Mouse (Mus musculus) spleen, adult 2 months (tissue): ENCODE measurements around the gene S1pr1. TPM values are rescaled to one million over a fixed set of nuclear protein-coding genes. Genes with fewer than 3 reads are reported as not detected.
A peak's percentile ranks its signal among the peaks of the same experiment; 100 is the strongest.

Experiments
- DNase-seq, 2 experiments: peaks; one replicate each; pipeline versions ENCODE4 v3.0.0 to v3.0.0-alpha.2; 2012 to 2021; ENCODE audit warnings: low spot score in 2 of 2, low read depth in 1 of 2
- H3K27ac ChIP-seq: fragments of 200-500 bp; 2 replicates; pipeline ENCODE4 v1.5.1; 2012; ENCODE audit warnings: low read length, inconsistent platforms; ENCODE audit not compliant: insufficient read depth
- H3K27me3 ChIP-seq: fragments of 200-500 bp; 2 replicates; pipeline ENCODE4 v1.6.1; 2012; ENCODE audit warnings: mild to moderate bottlenecking, moderate library complexity, low read length, inconsistent platforms; ENCODE audit not compliant: control insufficient read depth, insufficient read depth
- H3K36me3 ChIP-seq: fragments of 200-500 bp; 2 replicates; pipeline ENCODE4 v1.6.1; 2012; ENCODE audit warnings: mild to moderate bottlenecking, low read length, inconsistent platforms; ENCODE audit not compliant: control insufficient read depth, insufficient read depth
- H3K4me1 ChIP-seq: fragments of 200-500 bp; 2 replicates; pipeline ENCODE4 v1.6.1; 2011; ENCODE audit warnings: inconsistent platforms; ENCODE audit not compliant: control insufficient read depth, insufficient read depth, insufficient read length
- H3K4me3 ChIP-seq: fragments of 200-500 bp; 2 replicates; pipeline ENCODE4 v1.5.1; 2011; ENCODE audit warnings: mild to moderate bottlenecking, inconsistent platforms; ENCODE audit not compliant: insufficient read depth, insufficient read length; ENCODE audit errors: extremely low read depth
- CTCF ChIP-seq: fragments of 200-500 bp; IDR thresholded peaks from 2 replicates; pipeline ENCODE4 v1.5.1; 2011; ENCODE audit warnings: mild to moderate bottlenecking, inconsistent platforms; ENCODE audit not compliant: insufficient read depth, insufficient read length, insufficient replicate concordance; ENCODE audit errors: extremely low read depth
- POLR2A ChIP-seq: fragments of 200-500 bp; IDR thresholded peaks from 2 replicates; pipeline ENCODE4 v1.6.1; 2011; ENCODE audit warnings: low read depth, low read length, inconsistent platforms
- WGBS: fragments of 180-500 bp; shearing (Covaris S2); methylation state at CpG from one replicate; pipeline ENCODE4 v1.1.7; 2018; 5-methylcytosine and 5-hydroxymethylcytosine counted together
- polyA plus RNA-seq: library from polyadenylated mRNA; depleted of rRNA; stranded (reverse); fragments of >200 nt; gene quantifications from 2 replicates; pipeline ENCODE4 v1.2.3, GENCODE M21; 2012

S1pr1 gene
- polyA plus RNA-seq, 1 experiment = 138 TPM

DNA sequence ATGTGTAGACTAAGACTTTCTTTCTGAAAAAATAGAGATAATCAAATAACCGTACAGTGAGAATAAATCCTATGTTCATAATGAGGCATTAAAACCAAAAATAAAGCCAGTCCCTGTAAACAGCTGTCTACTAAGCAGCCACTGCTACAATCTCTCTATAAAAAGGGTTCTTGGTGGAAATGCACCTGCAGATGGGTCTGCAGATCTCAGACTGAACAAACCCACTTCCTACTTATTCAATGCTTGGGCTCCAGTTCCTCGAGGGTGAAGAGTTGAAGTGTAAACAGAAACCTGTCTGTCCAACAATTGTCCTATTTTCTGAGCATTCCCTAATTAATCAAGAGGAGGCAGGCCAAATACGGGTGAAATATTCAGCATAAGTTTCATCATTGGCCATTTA is 20.0 kb upstream of the S1pr1 start:
- no peak for DNase-seq
- Histone ChIP-seq H3K4me1 (no peaks in the 10 kb centered on the region), H3K27me3 (no peaks in the 10 kb centered on the region), H3K27ac (no peak overlapping the region), H3K36me3 (no peaks in the 10 kb centered on the region), H3K4me3 (no peak overlapping the region)
- TF ChIP-seq CTCF (no peak), POLR2A (no peak)
- 42% methylated on average over 3 of the region's 3 CpGs for WGBS

- Histone ChIP-seq H3K27ac (0 out of 2 replicates have a peak overlapping the region, but pooled peaks have one; percentile 26), H3K4me3 (no peak overlapping the region), H3K4me1 (peaks cover 11% of the 10 kb centered on the region; the same call in 1 of the 2 replicates), H3K36me3 (no peaks in the 10 kb centered on the region), H3K27me3 (no peaks in the 10 kb centered on the region)
- TF ChIP-seq POLR2A (no peak), CTCF (no peak)
- no peak for DNase-seq
- 82% methylated on average over 7 of the region's 7 CpGs for WGBS
Observed at GRCm38 (mm10) chr3:115730336-115730735, 15.5 kb upstream of the S1pr1 start.

GRCm38 (mm10) chr3:115729187-115729586 is 14.3 kb upstream of the S1pr1 start:
- TF ChIP-seq POLR2A (no peak), CTCF (no peak)
- peak; percentile 73 to 95 for DNase-seq
- H3K4me1 ChIP-seq = peaks cover 11% of the 10 kb centered on the region; the same call in 1 of the 2 replicates
- H3K27me3 ChIP-seq = no peaks in the 10 kb centered on the region
- WGBS = 17% methylated on average over 7 of the region's 7 CpGs
- no peaks in the 10 kb centered on the region for H3K36me3 ChIP-seq
- H3K27ac ChIP-seq = peak overlapping the region; percentile 85
- H3K4me3 ChIP-seq = no peak overlapping the region

DNA sequence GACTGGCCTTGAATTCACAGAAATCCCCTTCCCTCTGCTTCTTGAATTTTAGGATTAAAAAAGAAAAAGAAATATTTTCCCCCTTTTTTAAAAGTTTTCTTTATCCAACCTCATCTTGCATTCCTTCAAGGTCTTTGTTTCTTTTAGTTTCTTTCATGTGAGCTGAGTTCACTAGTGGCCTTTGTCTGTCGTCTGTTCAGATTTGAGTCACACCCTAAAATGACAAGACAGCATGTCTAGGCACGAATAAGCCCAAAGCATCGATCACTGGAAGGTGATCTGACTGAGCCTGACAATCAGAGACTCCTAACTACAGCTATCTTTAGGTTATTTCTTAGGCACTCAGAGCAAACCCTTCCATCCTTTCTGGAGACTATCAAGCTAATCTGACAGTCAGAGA is 13.3 kb upstream of the S1pr1 start:
- no peaks in the 10 kb centered on the region for H3K36me3 ChIP-seq
- H3K27me3 ChIP-seq = no peaks in the 10 kb centered on the region
- no peak for TF ChIP-seq POLR2A
- no peak for TF ChIP-seq CTCF
- no peak overlapping the region for H3K4me3 ChIP-seq
- H3K4me1 ChIP-seq = peaks cover 11% of the 10 kb centered on the region; the same call in 1 of the 2 replicates
- 72% methylated on average over 3 of the region's 3 CpGs for WGBS
- H3K27ac ChIP-seq = no peak overlapping the region
- DNase-seq = no peak

- H3K27me3 ChIP-seq = no peaks in the 10 kb centered on the region
- no peak overlapping the region for H3K27ac ChIP-seq
- no peak for TF ChIP-seq POLR2A
- no peak for TF ChIP-seq CTCF
- DNase-seq = no peak
- no peak overlapping the region for H3K4me3 ChIP-seq
- WGBS = 85% methylated on average over 6 of the region's 6 CpGs
- H3K4me1 ChIP-seq = peaks cover 3% of the 10 kb centered on the region; the same call in 1 of the 2 replicates
- no peaks in the 10 kb centered on the region for H3K36me3 ChIP-seq
Observed at GRCm38 (mm10) chr3:115718886-115719285, 4.0 kb upstream of the S1pr1 start.

- H3K36me3 ChIP-seq = peaks cover 19% of the 10 kb centered on the region
- peaks cover 9% of the 10 kb centered on the region; the same call in 1 of the 2 replicates for H3K4me1 ChIP-seq
- H3K27ac ChIP-seq = peak overlapping the region; percentile 99
- TF ChIP-seq CTCF (no peak), POLR2A (peak; percentile 40; the same call in 1 of the 2 replicates)
- DNase-seq = peak in 1 of 2 experiments; percentile 41
- WGBS = 29% methylated on average over 3 of the region's 3 CpGs
- H3K27me3 ChIP-seq = no peaks in the 10 kb centered on the region
- H3K4me3 ChIP-seq = 0 out of 2 replicates have a peak overlapping the region, but pooled peaks have one; percentile 84
Observed at GRCm38 (mm10) chr3:115715900-115716515, 1.1 kb upstream of the S1pr1 start.

DNA sequence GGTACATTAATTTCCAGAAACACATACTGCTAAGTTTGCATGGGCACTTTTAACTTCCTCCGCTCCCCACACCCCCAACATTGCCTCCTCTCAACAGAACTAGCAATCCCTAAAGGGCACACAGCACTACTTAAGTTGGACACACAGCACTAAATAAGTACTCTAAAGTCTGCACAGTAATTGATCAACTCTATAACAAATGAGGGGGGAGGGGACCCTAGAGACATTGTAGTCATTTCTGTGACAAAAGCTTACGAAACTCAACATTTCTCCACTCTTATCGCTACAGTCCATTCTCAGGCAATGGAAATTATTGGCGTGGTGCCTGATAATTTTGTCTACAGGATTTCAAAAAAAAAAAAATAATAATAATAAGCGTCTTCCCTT is 830 bp downstream of the S1pr1 start:
- 2% methylated on average over 5 of the region's 5 CpGs for WGBS
- Histone ChIP-seq H3K27me3 (no peaks in the 10 kb centered on the region), H3K36me3 (peaks cover 26% of the 10 kb centered on the region), H3K27ac (peak overlapping the region; percentile 99), H3K4me3 (peak overlapping the region; percentile 91), H3K4me1 (peaks cover 11% of the 10 kb centered on the region; the same call in 1 of the 2 replicates)
- DNase-seq = peak in 1 of 2 experiments; percentile 46
- no peak for TF ChIP-seq CTCF
- TF ChIP-seq POLR2A = no peak
